Comparison of ENCODE assay signal across 8 mouse cellular contexts in genomic region chr10:69398763-69399590, GRCm38 (mm10). TPM values are rescaled to one million over a fixed set of nuclear protein-coding genes. Genes with fewer than 3 reads are reported as not detected.
A peak's percentile ranks its signal among the peaks of the same experiment; 100 is the strongest.
DNase-seq lines count a peak whose midpoint lies in the region; ATAC-seq lines count a peak whose summit lies in the region.

Gene Ank3 (plus strand): TSS chr10:69398773.

- peaks cover 4% of the 10 kb centered on the region; the same call in 1 of the 2 replicates for H3K4me1 ChIP-seq in heart, embryonic 11.5 days (ENCODE audit: control insufficient read depth, insufficient read depth, low read length)
- H3K4me1 ChIP-seq in kidney, embryonic 14.5 days (ENCODE audit: control insufficient read depth, insufficient read depth, low read length) = peaks cover 8% of the 10 kb centered on the region; the same call in 1 of the 2 replicates
- no peaks in the 10 kb centered on the region for H3K4me1 ChIP-seq in liver, embryonic 16.5 days (ENCODE audit: control insufficient read depth, low read depth, low read length)

- ATAC-seq in heart, embryonic 11.5 days (replicated peaks; ENCODE audit: insufficient number of reproducible peaks, low FRiP score, low TSS enrichment) = peak; percentile 39
- peak; percentile 79 for ATAC-seq in kidney, embryonic 14.5 days (ENCODE audit: low FRiP score, low TSS enrichment)
- ATAC-seq in liver, embryonic 16.5 days (ENCODE audit: low read depth) = no peak
- ATAC-seq in neutrophil, adult 5-6 weeks (ENCODE audit: extremely low read depth, insufficient number of reproducible peaks, low FRiP score, poor library complexity, severe bottlenecking) = 0 out of 2 replicates have a peak, but pooled peaks have one; percentile 16

- WGBS in heart, embryonic 11.5 days (ENCODE audit: insufficient replicate concordance) = under 1% methylated on average over 61 of the region's 77 CpGs
- under 1% methylated on average over 58 of the region's 77 CpGs for WGBS in kidney, embryonic 14.5 days
- WGBS in liver, embryonic 16.5 days (ENCODE audit: insufficient replicate concordance) = under 1% methylated on average over 68 of the region's 77 CpGs

- H3K9me3 ChIP-seq in heart, embryonic 11.5 days (replicated peaks; ENCODE audit: control insufficient read depth, low read length) = no peaks in the 10 kb centered on the region
- H3K9me3 ChIP-seq in kidney, embryonic 14.5 days (ENCODE audit: control insufficient read depth, low read length) = no peaks in the 10 kb centered on the region
- no peaks in the 10 kb centered on the region for H3K9me3 ChIP-seq in liver, embryonic 16.5 days (replicated peaks; ENCODE audit: control insufficient read depth, low read length)

- DNase-seq in layer of hippocampus, adult 18-20 months (ENCODE audit: low spot score in 2 of 2) = no peak
- DNase-seq in layer of hippocampus, adult 9-10 months (ENCODE audit: low spot score) = no peak
- peak; percentile 52 for DNase-seq in embryo, embryonic 10.5 days (ENCODE audit: low spot score)
- no peak for DNase-seq in right cerebral cortex, postnatal 10 days (ENCODE audit: low spot score in 2 of 2)

- H3K27ac ChIP-seq in heart, embryonic 11.5 days (ENCODE audit: low read depth, low read length) = no peak within 1 kb of the TSS
- no peak within 1 kb of the TSS for H3K27ac ChIP-seq in kidney, embryonic 14.5 days (ENCODE audit: low read depth, low read length)
- no peak within 1 kb of the TSS for H3K27ac ChIP-seq in liver, embryonic 16.5 days (ENCODE audit: low read length)

- peak within 1 kb of the TSS; percentile 65 for H3K4me3 ChIP-seq in heart, embryonic 11.5 days (ENCODE audit: low read depth, low read length)
- peak within 1 kb of the TSS; percentile 55 for H3K4me3 ChIP-seq in kidney, embryonic 14.5 days (ENCODE audit: low read length)
- H3K4me3 ChIP-seq in liver, embryonic 16.5 days (ENCODE audit: low read depth, low read length) = peak within 1 kb of the TSS; percentile 57

- H3K27me3 ChIP-seq in heart, embryonic 11.5 days (ENCODE audit: control insufficient read depth, insufficient read depth, low read length) = peaks cover 42% of the 10 kb centered on the region
- peaks cover 14% of the 10 kb centered on the region; the same call in 1 of the 2 replicates for H3K27me3 ChIP-seq in kidney, embryonic 14.5 days (ENCODE audit: control insufficient read depth, insufficient read depth, low read length)
- peaks cover 41% of the 10 kb centered on the region for H3K27me3 ChIP-seq in liver, embryonic 16.5 days (ENCODE audit: control insufficient read depth, insufficient read depth, low read depth, low read length)

- peak within 1 kb of the TSS; percentile 29 for H3K9ac ChIP-seq in heart, embryonic 11.5 days (ENCODE audit: low read depth, low read length)
- H3K9ac ChIP-seq in kidney, embryonic 14.5 days (ENCODE audit: low read depth, low read length) = peak within 1 kb of the TSS; percentile 67
- H3K9ac ChIP-seq in liver, embryonic 16.5 days (ENCODE audit: low read depth, low read length) = peak within 1 kb of the TSS; percentile 15

- H3K4me2 ChIP-seq in heart, embryonic 11.5 days = peak within 1 kb of the TSS; percentile 98
- peak within 1 kb of the TSS; percentile 96 for H3K4me2 ChIP-seq in kidney, embryonic 14.5 days (replicated peaks; ENCODE audit: low read depth, low read length)
- peak within 1 kb of the TSS; percentile 72 for H3K4me2 ChIP-seq in liver, embryonic 16.5 days (ENCODE audit: low read depth, low read length)

- no peaks in the 10 kb centered on the region for H3K36me3 ChIP-seq in heart, embryonic 11.5 days (ENCODE audit: control insufficient read depth, insufficient read depth, low read length)
- no peaks in the 10 kb centered on the region for H3K36me3 ChIP-seq in kidney, embryonic 14.5 days (ENCODE audit: control insufficient read depth, insufficient read depth, low read length)
- H3K36me3 ChIP-seq in liver, embryonic 16.5 days (ENCODE audit: control insufficient read depth, insufficient read depth) = no peaks in the 10 kb centered on the region

RNA-seq across cellular contexts. Expression of gene Ank3, which starts in this region (rescaled TPM):
- total RNA-seq in layer of hippocampus, adult 18-20 months (2021) = 100 to 1,000 TPM; 414 to 427 TPM
- polyA plus RNA-seq in heart, embryonic 11.5 days (2014; fragmentation: Nextera tagmentation; extraction: Ambion mirVana) = 48.9 and 55.7 TPM in 2 replicates
- polyA plus RNA-seq in kidney, embryonic 14.5 days (2014; fragmentation: Nextera tagmentation; extraction: Ambion mirVana) = 34.8 and 48.9 TPM in 2 replicates
- polyA plus RNA-seq in liver, embryonic 16.5 days (2015; fragmentation: Nextera tagmentation; extraction: Ambion mirVana) = 12.1 and 14.0 TPM in 2 replicates
- total RNA-seq in neutrophil, adult 5-6 weeks (2017) = 0.37 and 1.6 TPM in 2 replicates

Comparison
In these comparisons a context has a peak if more than half of its experiments do, and no peak if none do; other contexts are left out.
1. RNA of gene Ank3 (total RNA-seq): 414 to 427 TPM in layer of hippocampus, adult 18-20 months; 0.37 to 1.6 TPM in neutrophil, adult 5-6 weeks; every median in the first group is over 100 times any median in the second.
2. H3K9ac ChIP-seq: peak in every context shown above with its lines; median percentile 67 in kidney, embryonic 14.5 days; 29 in heart, embryonic 11.5 days; 15 in liver, embryonic 16.5 days.
3. Peak in every context shown above with its lines, with median percentiles within 50 percentile points of each other: H3K4me2 ChIP-seq and H3K4me3 ChIP-seq.